Mouse (Mus musculus): ENCODE results near the gene Mup11.
"Not testable (repeated sequence)": the region's sequence is repeated elsewhere in the genome, so short reads cannot be mapped to it uniquely, and the experiment has no call there.

Mup11 gene

DNA sequence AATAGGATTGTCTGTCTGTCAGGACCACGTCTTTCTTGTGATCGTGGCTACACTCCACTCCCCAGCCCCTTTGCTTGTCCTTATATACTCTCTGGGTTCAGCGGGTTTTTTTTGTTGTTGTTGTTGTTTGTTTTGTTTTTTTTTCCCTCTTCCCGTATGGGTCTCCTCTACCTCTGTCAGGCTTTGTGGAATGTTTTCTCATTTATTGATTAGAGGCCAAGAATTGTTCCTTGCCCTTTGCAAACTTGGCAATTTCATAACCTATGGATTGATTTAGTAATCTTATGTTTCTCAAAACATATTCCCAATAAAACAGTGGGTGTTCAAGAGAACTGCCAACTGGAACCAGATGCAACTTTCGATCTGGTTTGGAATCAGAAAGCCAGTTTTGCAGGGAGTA lies at the start of gene Mup11:
TSS of gene Mup11 (minus strand) at position 101 of the 400 bp plus-strand sequence.
- not testable (repeated sequence) for DNase-seq
